Mouse (Mus musculus): ENCODE measurements around the gene Defb6. TPM values are rescaled to one million over a fixed set of nuclear protein-coding genes. Genes with fewer than 3 reads are reported as not detected.

Defb6 gene
- polyA plus RNA-seq (2014; fragmentation: Nextera tagmentation; extraction: Ambion mirVana), result not detected in 2 replicates

- WGBS, result 64% methylated on average over 1 of the region's 1 CpGs
- ATAC-seq (ENCODE audit: low FRiP score) (no peak), DNase-seq (ENCODE audit: low spot score, missing footprints) (no peak)
Observed at GRCm38 (mm10) chr8:19225161-19225560, at the start of gene Defb6. Gene Defb6 (plus strand): TSS chr8:19225478.

GRCm38 (mm10) chr8:19238101-19238500 is 12.8 kb downstream of the Defb6 start:
- 52% methylated on average over 1 of the region's 1 CpGs for WGBS
- H3K27me3 ChIP-seq (ENCODE audit: control insufficient read depth, insufficient read depth, low read length), result no peaks in the 10 kb centered on the region
- H3K9ac ChIP-seq (ENCODE audit: low read length), result no peak overlapping the region
- no peaks in the 10 kb centered on the region for H3K4me1 ChIP-seq (ENCODE audit: control insufficient read depth, insufficient read depth, low read length)
- DNase-seq (ENCODE audit: low spot score, missing footprints), result no peak
- no peak overlapping the region for H3K4me3 ChIP-seq (ENCODE audit: low read depth, low read length)
- no peak overlapping the region for H3K4me2 ChIP-seq
- no peak for ATAC-seq (ENCODE audit: low FRiP score)
- no peaks in the 10 kb centered on the region for H3K36me3 ChIP-seq (ENCODE audit: control insufficient read depth, insufficient read depth, low read length)
- no peak overlapping the region for H3K27ac ChIP-seq (ENCODE audit: low read depth, low read length)
- no peaks in the 10 kb centered on the region for H3K9me3 ChIP-seq (ENCODE audit: control insufficient read depth, low read length)

More at GRCm38 (mm10) chr8:19225161-19225560, at the start of gene Defb6:
- Histone ChIP-seq H3K4me2 (no peak within 1 kb of the TSS), H3K27ac (ENCODE audit: low read depth, low read length) (no peak within 1 kb of the TSS), H3K9ac (ENCODE audit: low read length) (no peak within 1 kb of the TSS), H3K4me1 (ENCODE audit: control insufficient read depth, insufficient read depth, low read length) (no peaks in the 10 kb centered on the region), H3K36me3 (ENCODE audit: control insufficient read depth, insufficient read depth, low read length) (no peaks in the 10 kb centered on the region), H3K9me3 (ENCODE audit: control insufficient read depth, low read length) (no peaks in the 10 kb centered on the region), H3K27me3 (ENCODE audit: control insufficient read depth, insufficient read depth, low read length) (no peaks in the 10 kb centered on the region), H3K4me3 (ENCODE audit: low read depth, low read length) (no peak within 1 kb of the TSS)

GRCm38 (mm10) chr8:19239616-19240015 is 14.3 kb downstream of the Defb6 start, which contains the start of gene Defb46:
Gene Defb46 (plus strand): TSS chr8:19239916.
- ATAC-seq (ENCODE audit: low FRiP score) (no peak), DNase-seq (ENCODE audit: low spot score, missing footprints) (no peak)
- no peak within 1 kb of the TSS for H3K4me2 ChIP-seq
- no peak within 1 kb of the TSS for H3K27ac ChIP-seq (ENCODE audit: low read depth, low read length)
- WGBS, result 91% methylated on average over 2 of the region's 2 CpGs
- no peak within 1 kb of the TSS for H3K4me3 ChIP-seq (ENCODE audit: low read depth, low read length)
- H3K4me1 ChIP-seq (ENCODE audit: control insufficient read depth, insufficient read depth, low read length), result no peaks in the 10 kb centered on the region
- no peaks in the 10 kb centered on the region for H3K36me3 ChIP-seq (ENCODE audit: control insufficient read depth, insufficient read depth, low read length)
- H3K27me3 ChIP-seq (ENCODE audit: control insufficient read depth, insufficient read depth, low read length), result no peaks in the 10 kb centered on the region
- no peak within 1 kb of the TSS for H3K9ac ChIP-seq (ENCODE audit: low read length)
- H3K9me3 ChIP-seq (ENCODE audit: control insufficient read depth, low read length), result no peaks in the 10 kb centered on the region

- ATAC-seq (ENCODE audit: low FRiP score), result no peak
Observed at GRCm38 (mm10) chr8:19247280-19247679, 22.0 kb downstream of the Defb6 start, which contains the start of gene Defb5. Gene Defb5 (plus strand): TSS chr8:19247580.

GRCm38 (mm10) chr8:19258136-19258535 is 32.9 kb downstream of the Defb6 start:
- Histone ChIP-seq H3K36me3 (ENCODE audit: control insufficient read depth, insufficient read depth, low read length) (no peaks in the 10 kb centered on the region), H3K4me2 (no peak overlapping the region), H3K27ac (ENCODE audit: low read depth, low read length) (no peak overlapping the region), H3K9me3 (ENCODE audit: control insufficient read depth, low read length) (no peaks in the 10 kb centered on the region; the same call in 1 of the 2 replicates), H3K9ac (ENCODE audit: low read length) (no peak overlapping the region), H3K4me1 (ENCODE audit: control insufficient read depth, insufficient read depth, low read length) (no peaks in the 10 kb centered on the region), H3K27me3 (ENCODE audit: control insufficient read depth, insufficient read depth, low read length) (no peaks in the 10 kb centered on the region), H3K4me3 (ENCODE audit: low read depth, low read length) (no peak overlapping the region)
- no peak for ATAC-seq (ENCODE audit: low FRiP score)
- no peak for DNase-seq (ENCODE audit: low spot score, missing footprints)

More at GRCm38 (mm10) chr8:19247280-19247679, 22.0 kb downstream of the Defb6 start, which contains the start of gene Defb5:
- Histone ChIP-seq H3K27me3 (ENCODE audit: control insufficient read depth, insufficient read depth, low read length) (no peaks in the 10 kb centered on the region), H3K9me3 (ENCODE audit: control insufficient read depth, low read length) (no peaks in the 10 kb centered on the region), H3K27ac (ENCODE audit: low read depth, low read length) (no peak within 1 kb of the TSS), H3K4me1 (ENCODE audit: control insufficient read depth, insufficient read depth, low read length) (no peaks in the 10 kb centered on the region), H3K9ac (ENCODE audit: low read length) (no peak within 1 kb of the TSS), H3K4me2 (no peak within 1 kb of the TSS), H3K4me3 (ENCODE audit: low read depth, low read length) (no peak within 1 kb of the TSS), H3K36me3 (ENCODE audit: control insufficient read depth, insufficient read depth, low read length) (no peaks in the 10 kb centered on the region)
- DNase-seq (ENCODE audit: low spot score, missing footprints), result no peak
- WGBS, result 96% methylated on average over 5 of the region's 5 CpGs

- Histone ChIP-seq H3K4me3 (ENCODE audit: low read depth, low read length) (no peak overlapping the region), H3K9me3 (ENCODE audit: control insufficient read depth, low read length) (no peaks in the 10 kb centered on the region), H3K27ac (ENCODE audit: low read depth, low read length) (no peak overlapping the region), H3K4me1 (ENCODE audit: control insufficient read depth, insufficient read depth, low read length) (no peaks in the 10 kb centered on the region), H3K27me3 (ENCODE audit: control insufficient read depth, insufficient read depth, low read length) (no peaks in the 10 kb centered on the region), H3K36me3 (ENCODE audit: control insufficient read depth, insufficient read depth, low read length) (no peaks in the 10 kb centered on the region), H3K9ac (ENCODE audit: low read length) (no peak overlapping the region), H3K4me2 (no peak overlapping the region)
- DNase-seq (ENCODE audit: low spot score, missing footprints) (no peak), ATAC-seq (ENCODE audit: low FRiP score) (no peak)
- 46% methylated on average over 3 of the region's 3 CpGs for WGBS
Observed at GRCm38 (mm10) chr8:19259667-19260066, 34.4 kb downstream of the Defb6 start.

Other genes with a start within 250 kb of the Defb6 start
- not detected in 2 replicates for gene Defb40, start 247.2 kb upstream of the Defb6 start, polyA plus RNA-seq (2014; fragmentation: Nextera tagmentation; extraction: Ambion mirVana)
- gene Defb37, start 234.4 kb upstream of the Defb6 start, polyA plus RNA-seq (2014; fragmentation: Nextera tagmentation; extraction: Ambion mirVana), result not detected in 2 replicates
- gene Defb38, start 198.9 kb upstream of the Defb6 start, polyA plus RNA-seq (2014; fragmentation: Nextera tagmentation; extraction: Ambion mirVana), result not detected in 2 replicates
- not detected in 2 replicates for gene Defb39, start 160.7 kb upstream of the Defb6 start, polyA plus RNA-seq (2014; fragmentation: Nextera tagmentation; extraction: Ambion mirVana)
- gene Defb12, start 110.6 kb upstream of the Defb6 start, polyA plus RNA-seq (2014; fragmentation: Nextera tagmentation; extraction: Ambion mirVana), result not detected in 2 replicates
- not detected in 2 replicates for gene Defb34, start 101.7 kb upstream of the Defb6 start, polyA plus RNA-seq (2014; fragmentation: Nextera tagmentation; extraction: Ambion mirVana)
- gene Gm45826, start 84.7 kb upstream of the Defb6 start, polyA plus RNA-seq (2014; fragmentation: Nextera tagmentation; extraction: Ambion mirVana), result not detected in 2 replicates
- not detected in 2 replicates for gene Defb14, start 31.1 kb upstream of the Defb6 start, polyA plus RNA-seq (2014; fragmentation: Nextera tagmentation; extraction: Ambion mirVana)
- gene Defb4, start 26.8 kb upstream of the Defb6 start, polyA plus RNA-seq (2014; fragmentation: Nextera tagmentation; extraction: Ambion mirVana), result not detected in 2 replicates
- not detected in 2 replicates for gene Defb46, start 14.4 kb downstream of the Defb6 start, polyA plus RNA-seq (2014; fragmentation: Nextera tagmentation; extraction: Ambion mirVana)
- gene Defb5, start 22.1 kb downstream of the Defb6 start, polyA plus RNA-seq (2014; fragmentation: Nextera tagmentation; extraction: Ambion mirVana), result not detected in 2 replicates
- gene Defb3, start 67.9 kb downstream of the Defb6 start, polyA plus RNA-seq (2014; fragmentation: Nextera tagmentation; extraction: Ambion mirVana), result not detected in 2 replicates
- not detected in 2 replicates for gene Defb8, start 222.1 kb downstream of the Defb6 start, polyA plus RNA-seq (2014; fragmentation: Nextera tagmentation; extraction: Ambion mirVana)

All from midbrain, embryonic 11.5 days (tissue).